Mouse (Mus musculus): ENCODE measurements around the gene Zfp213.
"Not testable (repeated sequence)": the region's sequence is repeated elsewhere in the genome, so short reads cannot be mapped to it uniquely, and the experiment has no call there.

Gene Zfp213

GRCm38 (mm10) chr17:23563595-23564367 lies at the start of gene Zfp213:
Gene Zfp213, minus strand, starts transcription at chr17:23564238.
- peak; percentile 90 to 92 for DNase-seq (ENCODE audit: low spot score in 2 of 2)

- DNase-seq (ENCODE audit: low spot score in 2 of 2) = peak in 1 of 2 experiments; percentile 27
Observed at GRCm38 (mm10) chr17:23610361-23610800, 46.3 kb upstream of the Zfp213 start.

GRCm38 (mm10) chr17:23609612-23610011 lies 45.6 kb upstream of the Zfp213 start:
- no peak for DNase-seq (ENCODE audit: low spot score in 2 of 2)

DNA sequence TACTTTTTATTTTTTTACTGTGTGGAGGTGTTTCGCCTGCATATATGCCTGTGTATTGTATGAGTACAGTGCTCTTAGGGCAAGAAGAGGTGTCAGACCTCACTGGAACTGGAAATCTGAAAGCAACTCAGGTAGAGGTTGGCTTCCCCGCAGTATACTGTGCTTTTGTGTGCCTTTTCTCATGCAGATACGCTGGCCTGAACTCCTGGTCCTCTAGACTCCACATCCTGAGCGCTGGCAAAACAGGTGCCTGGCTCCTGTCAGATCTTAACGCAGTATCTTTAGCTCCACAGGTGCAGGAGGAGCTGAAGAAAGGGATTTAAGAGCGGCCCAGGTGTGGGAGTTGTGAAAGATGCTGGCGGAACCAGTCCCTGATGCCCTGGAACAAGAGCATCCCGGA lies 41.2 kb upstream of the Zfp213 start:
- DNase-seq (ENCODE audit: low spot score in 2 of 2) = no peak

DNA sequence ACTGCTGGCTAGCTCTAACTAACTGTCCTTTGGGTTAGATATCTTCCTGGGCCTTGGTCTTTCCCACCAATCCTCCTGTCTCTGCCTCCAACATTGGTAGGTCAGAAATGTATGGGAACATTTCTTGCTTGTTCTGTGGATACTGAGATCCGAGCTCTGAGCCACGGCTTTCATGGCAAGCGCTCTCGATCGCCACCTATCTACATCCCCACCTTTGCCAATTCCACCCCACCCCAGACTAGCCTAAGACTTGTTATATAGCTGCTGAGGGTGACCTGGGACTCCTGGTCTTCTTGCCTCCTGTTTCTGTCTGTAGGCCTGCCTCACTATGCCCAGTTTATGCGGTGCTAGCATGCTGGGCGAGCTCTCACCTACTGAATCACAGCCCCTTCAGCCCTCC lies 40.4 kb upstream of the Zfp213 start:
- no peak for DNase-seq (ENCODE audit: low spot score in 2 of 2)

- DNase-seq (ENCODE audit: low spot score in 2 of 2) = no peak
Observed at GRCm38 (mm10) chr17:23603542-23603941, 39.5 kb upstream of the Zfp213 start.

GRCm38 (mm10) chr17:23603077-23603476 lies 39.0 kb upstream of the Zfp213 start:
- DNase-seq (ENCODE audit: low spot score in 2 of 2) = no peak

DNA sequence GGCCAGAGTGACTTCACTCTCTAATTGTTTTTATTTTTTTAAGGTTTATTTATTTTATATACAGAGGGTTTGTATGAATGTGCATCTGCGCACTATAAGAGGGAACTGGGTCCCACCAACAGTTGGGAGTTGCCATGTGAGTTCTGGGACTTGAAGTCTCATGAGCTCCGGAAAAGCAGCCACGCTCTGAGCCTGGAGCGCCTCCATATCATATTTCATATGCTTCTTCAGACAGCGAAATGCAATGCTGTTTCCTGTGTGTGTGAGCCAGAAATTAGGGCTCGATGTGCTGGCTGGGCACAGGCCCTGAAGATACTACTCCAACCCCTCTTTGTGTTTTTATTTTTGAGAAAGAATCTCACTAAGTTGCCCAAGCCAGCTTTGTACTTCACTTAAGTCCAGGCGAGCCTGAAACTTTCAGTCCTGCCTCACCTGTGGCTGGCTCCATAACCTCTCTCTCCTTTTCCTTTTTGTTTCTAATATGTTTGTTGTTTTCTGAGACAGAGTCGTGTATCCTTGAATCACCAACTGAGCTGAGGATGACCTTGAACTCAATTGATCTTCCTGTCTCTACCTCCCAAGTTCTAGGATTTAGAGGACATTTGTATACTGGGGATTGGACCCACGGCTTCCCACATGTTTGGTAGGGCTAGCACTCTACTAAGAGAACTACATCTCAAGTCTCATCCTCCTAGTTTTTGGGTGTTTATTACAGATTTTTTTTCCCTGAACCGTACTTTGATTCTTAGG lies 38.0 kb upstream of the Zfp213 start:
- DNase-seq (ENCODE audit: low spot score in 2 of 2) = no peak

DNA sequence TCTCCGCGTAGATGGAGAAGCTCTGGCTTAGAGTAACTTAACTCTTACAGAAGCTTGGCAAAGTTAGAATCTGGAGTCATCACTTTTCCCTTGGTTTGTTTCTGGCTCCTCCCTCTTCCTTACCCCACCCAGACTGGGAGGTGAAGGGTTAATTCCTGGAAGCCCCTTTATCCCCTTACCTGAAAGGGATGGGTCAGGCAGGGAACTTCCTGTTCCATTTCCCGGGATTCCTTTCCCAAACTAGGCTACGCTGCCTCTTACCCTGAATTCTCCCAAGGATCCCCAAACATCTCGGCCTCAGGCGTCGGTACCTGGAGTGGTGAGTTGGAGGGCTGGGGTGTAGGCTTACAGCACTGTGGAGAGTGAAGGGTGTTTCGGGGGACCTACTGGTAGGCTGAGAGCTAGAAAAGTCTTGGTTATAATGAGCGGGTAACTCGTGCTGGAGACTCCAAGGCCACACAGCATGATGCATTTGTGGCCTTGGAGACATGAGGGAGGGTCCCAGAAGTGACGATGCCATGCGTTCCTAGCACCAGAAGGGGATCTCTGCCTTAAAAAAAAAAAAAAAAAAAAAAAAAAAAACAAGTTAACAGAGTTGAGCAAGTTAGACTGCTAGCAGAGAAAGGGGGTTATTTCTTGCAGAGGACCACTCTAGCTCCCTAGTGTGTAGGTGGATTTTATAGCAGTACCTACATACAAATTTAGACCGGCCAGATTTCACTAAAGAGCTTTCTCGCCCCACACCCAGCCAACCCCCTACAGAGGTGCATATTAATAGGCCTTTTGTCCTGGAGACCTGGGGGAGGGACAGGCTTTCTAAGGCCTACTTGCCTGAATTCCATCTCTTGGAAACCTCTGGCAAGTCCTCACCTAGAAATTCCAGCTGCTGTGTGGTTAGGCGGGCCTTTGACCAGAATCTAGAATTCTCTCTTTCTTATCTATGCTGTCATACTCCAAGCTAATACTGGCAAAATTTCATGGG lies 36.9 kb upstream of the Zfp213 start, which contains the start of gene Zscan10:
Gene Zscan10, plus strand, starts transcription at position 216 of the 982 bp plus-strand sequence.
- DNase-seq (ENCODE audit: low spot score in 2 of 2) = no peak

- DNase-seq (ENCODE audit: low spot score in 2 of 2) = no peak
Observed at GRCm38 (mm10) chr17:23599605-23600063, 35.6 kb upstream of the Zfp213 start.

DNA sequence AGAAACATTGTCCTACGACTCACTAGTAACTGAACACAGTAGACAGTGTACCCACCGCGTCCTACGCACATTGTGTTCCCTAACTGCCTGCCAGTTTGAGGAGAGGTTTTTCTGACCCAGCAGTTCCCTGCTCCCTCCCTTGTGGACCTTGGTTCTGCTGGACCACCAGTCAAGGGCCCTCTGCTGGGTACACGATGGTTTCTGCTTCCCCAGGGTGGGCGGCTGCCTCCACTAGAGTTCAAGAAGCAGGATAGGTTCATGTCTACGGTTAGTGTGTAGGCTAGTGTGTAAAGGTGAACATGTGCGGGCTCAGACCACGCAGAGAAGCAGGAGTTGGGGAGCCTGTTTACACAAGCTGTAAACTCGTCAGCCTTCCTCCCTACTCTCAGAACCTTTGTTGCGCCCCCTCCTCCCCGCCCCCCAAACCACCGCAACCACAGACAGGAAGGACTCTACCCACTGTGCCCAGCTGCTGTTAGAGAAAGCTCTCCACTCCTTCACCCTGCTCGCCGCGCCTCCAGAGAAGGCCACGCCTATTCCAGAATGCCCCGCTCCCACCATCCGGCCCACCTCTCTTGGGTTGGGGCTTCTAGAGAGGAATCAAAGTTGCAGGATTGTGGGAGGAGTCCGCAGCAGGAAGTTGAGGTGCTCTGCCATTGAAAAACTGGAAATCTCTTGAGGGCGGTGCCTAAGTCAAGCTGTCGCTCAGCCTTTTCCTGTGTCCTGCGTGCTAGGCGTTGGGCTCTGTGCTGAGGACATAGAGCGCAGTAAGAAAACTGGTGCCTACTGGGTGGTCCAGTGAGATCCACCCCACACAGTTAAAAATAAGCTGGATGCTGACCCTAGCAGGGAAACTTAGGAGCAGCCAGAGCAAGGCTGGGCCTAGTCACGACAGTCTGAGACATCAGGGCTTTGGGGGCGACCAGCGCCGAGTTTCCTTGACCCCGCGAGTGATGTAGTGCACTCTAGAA lies 34.8 kb upstream of the Zfp213 start, which contains the start of gene Zfp13:
Gene Zfp13, minus strand, starts transcription at position 906 of the 971 bp plus-strand sequence.
- peak; percentile 43 to 64 for DNase-seq (ENCODE audit: low spot score in 2 of 2)

- DNase-seq (ENCODE audit: low spot score in 2 of 2) = not testable (repeated sequence)
Observed at GRCm38 (mm10) chr17:23595139-23595538, 31.1 kb upstream of the Zfp213 start.

- DNase-seq (ENCODE audit: low spot score in 2 of 2) = no peak
Observed at GRCm38 (mm10) chr17:23592926-23593300, 28.9 kb upstream of the Zfp213 start.

- peak; percentile 92 for DNase-seq (ENCODE audit: low spot score in 2 of 2)
Observed at GRCm38 (mm10) chr17:23592208-23592925, 28.3 kb upstream of the Zfp213 start.

- no peak for DNase-seq (ENCODE audit: low spot score in 2 of 2)
Observed at GRCm38 (mm10) chr17:23587253-23587652, 23.2 kb upstream of the Zfp213 start.

GRCm38 (mm10) chr17:23585721-23586491 lies 21.9 kb upstream of the Zfp213 start:
- peak in 1 of 2 experiments; percentile 60 for DNase-seq (ENCODE audit: low spot score in 2 of 2)

- DNase-seq (ENCODE audit: low spot score in 2 of 2) = no peak
Observed at GRCm38 (mm10) chr17:23584786-23585185, 20.7 kb upstream of the Zfp213 start.

GRCm38 (mm10) chr17:23575951-23576552 lies 12.0 kb upstream of the Zfp213 start:
- DNase-seq (ENCODE audit: low spot score in 2 of 2) = no peak

Data from frontal cortex, postnatal 14 days (tissue).